Mouse (Mus musculus) olfactory bulb, adult 2 months (tissue): ENCODE results near the gene Clec5a. TPM values are rescaled to one million over a fixed set of nuclear protein-coding genes. Genes with fewer than 3 reads are reported as not detected.
"Not testable (repeated sequence)": the region's sequence is repeated elsewhere in the genome, so short reads cannot be mapped to it uniquely, and the experiment has no call there.

Source experiments
- H3K27ac ChIP-seq: fragments of 200-500 bp; 2 replicates; pipeline ENCODE4 v1.5.1; 2012; ENCODE audit warnings: low read depth, low read length; ENCODE audit not compliant: insufficient read depth
- H3K4me1 ChIP-seq: fragments of 200-500 bp; 2 replicates; pipeline ENCODE4 v1.6.1; 2012; ENCODE audit warnings: low read length; ENCODE audit not compliant: control insufficient read depth, insufficient read depth
- H3K4me3 ChIP-seq: fragments of 200-500 bp; 2 replicates; pipeline ENCODE4 v1.5.1; 2012; ENCODE audit warnings: mild to moderate bottlenecking, low read depth, low read length, moderate library complexity; ENCODE audit not compliant: insufficient read depth
- CTCF ChIP-seq: fragments of 200-500 bp; IDR thresholded peaks from 2 replicates; pipeline ENCODE4 v1.5.1; 2012; ENCODE audit warnings: low read depth, mild to moderate bottlenecking, low read length, moderate library complexity; ENCODE audit not compliant: insufficient read depth
- POLR2A ChIP-seq: fragments of 200-500 bp; IDR thresholded peaks from 2 replicates; pipeline ENCODE4 v1.6.1; 2012; ENCODE audit warnings: mild to moderate bottlenecking, low read depth, low read length, moderate library complexity; ENCODE audit not compliant: insufficient read depth
- WGBS: fragments of 180-500 bp; shearing (Covaris S2); methylation state at CpG from one replicate; pipeline ENCODE4 v1.1.7; 2018; 5-methylcytosine and 5-hydroxymethylcytosine counted together
- polyA plus RNA-seq: library from polyadenylated mRNA; stranded (reverse); fragments of >200 nt; gene quantifications from 2 replicates; pipeline ENCODE4 v1.2.4, GENCODE M21; 2012; ENCODE audit warnings: low replicate concordance; ENCODE audit not compliant: missing spikeins, insufficient read depth, insufficient read length

Gene Clec5a
- not detected in 2 replicates for polyA plus RNA-seq

DNA sequence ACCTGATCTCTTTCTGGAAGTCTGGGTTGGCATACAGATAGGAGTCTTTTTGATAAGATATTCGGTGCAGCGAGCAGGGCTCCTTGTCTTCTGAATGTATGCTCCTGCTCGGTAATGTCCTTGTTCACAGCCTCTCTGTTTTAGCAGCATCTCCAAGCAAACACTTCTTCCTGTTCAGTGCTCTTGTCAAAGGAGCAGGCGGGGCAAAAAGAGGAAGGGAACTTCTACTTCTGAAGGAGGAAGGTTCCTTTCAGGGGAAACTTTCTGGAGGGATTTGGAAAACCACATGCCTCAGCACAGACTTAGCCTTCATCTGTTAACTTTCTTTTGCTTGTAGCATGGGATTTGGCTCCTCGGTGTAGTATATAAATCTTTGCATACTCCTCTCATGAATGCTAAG, at the start of gene Clec5a:
Clec5a (minus strand) TSS at position 177 of the 400 bp plus-strand sequence.
- Histone ChIP-seq H3K27ac (no peak within 1 kb of the TSS), H3K4me3 (no peak within 1 kb of the TSS), H3K4me1 (no peaks in the 10 kb centered on the region)
- 85% methylated on average over 5 of the region's 5 CpGs for WGBS
- TF ChIP-seq CTCF (no peak), POLR2A (no peak)

DNA sequence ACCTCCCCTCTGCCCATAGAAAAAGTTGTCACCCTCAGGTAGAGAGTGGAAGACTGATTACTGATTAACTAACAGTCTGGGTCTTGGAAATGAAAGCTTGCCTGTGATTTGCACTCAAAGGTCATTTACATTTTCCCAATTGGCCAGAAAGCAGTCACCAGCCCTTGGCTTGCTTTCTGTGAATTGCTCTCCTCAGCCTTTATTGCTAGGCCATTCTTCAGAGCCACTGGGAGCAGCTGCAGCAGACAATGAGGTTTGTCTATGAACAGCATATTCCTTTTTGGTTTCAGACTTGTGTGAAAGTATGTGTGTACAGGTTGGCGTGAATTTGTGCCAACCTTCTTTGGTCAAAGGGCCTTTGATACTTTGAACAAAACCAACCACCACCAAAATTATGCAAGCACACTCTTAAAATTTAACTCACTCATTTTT, 49.0 kb upstream of the Clec5a start:
- WGBS = 81% methylated on average over 1 of the region's 1 CpGs
- no peaks in the 10 kb centered on the region for H3K4me1 ChIP-seq

DNA sequence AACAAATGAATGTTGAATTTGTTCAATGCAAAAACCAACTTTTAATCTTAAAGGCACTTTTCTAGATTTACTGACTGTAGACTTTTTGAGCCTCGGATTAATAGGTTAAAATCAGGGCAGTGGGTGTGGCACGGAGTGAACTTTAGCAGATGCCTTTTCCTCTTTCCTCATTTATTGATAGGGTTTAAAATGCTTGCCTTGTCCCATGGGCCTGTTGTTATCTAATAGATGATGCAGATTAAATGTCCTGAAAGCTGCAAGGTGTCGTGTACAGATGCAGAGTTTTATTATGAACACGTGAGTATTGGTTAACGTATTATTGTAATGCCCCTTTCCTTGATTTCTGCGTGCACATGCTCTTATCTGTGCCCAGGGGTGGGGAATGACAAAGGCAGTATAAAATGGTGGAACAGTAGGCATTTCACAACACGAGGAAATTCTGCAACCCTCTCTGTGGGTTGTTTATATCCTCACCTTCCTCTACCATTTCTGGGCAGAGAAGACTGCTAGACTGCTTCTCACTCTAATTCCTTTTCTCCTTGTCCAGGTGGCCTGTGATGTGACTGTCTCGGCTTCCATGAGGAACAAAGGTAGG, 42.9 kb upstream of the Clec5a start, which contains the start of gene Mgam:
Mgam (plus strand) TSS at position 426 of the 595 bp plus-strand sequence.
- no peak within 1 kb of the TSS for H3K4me3 ChIP-seq
- WGBS = 86% methylated on average over 8 of the region's 8 CpGs
- no peak within 1 kb of the TSS for H3K27ac ChIP-seq
- no peaks in the 10 kb centered on the region for H3K4me1 ChIP-seq
- TF ChIP-seq POLR2A (no peak), CTCF (no peak)

More for the DNA sequence above, 49.0 kb upstream of the Clec5a start:
- Histone ChIP-seq H3K27ac (no peak overlapping the region), H3K4me3 (no peak overlapping the region)
- TF ChIP-seq POLR2A (no peak), CTCF (no peak)

DNA sequence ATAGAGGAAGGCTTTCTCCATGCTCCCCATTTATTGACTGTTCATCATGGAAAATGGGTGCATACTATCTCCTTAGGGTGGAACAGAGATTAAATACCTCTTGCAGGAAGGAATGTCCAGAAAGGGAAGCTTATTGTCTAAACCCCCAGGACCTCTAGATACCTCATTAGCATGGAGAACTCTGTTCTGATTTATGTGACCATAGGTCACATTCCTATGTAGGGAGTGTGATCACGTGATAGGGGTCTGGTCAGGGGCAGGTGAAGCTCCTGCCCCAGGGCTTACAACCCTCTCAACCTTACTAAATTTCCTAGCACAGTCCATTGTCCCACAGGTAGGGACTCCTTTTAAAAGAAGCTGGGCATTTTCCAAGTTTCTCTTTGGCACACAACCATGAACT, 40.5 kb upstream of the Clec5a start:
- TF ChIP-seq POLR2A (no peak), CTCF (no peak)
- H3K27ac ChIP-seq = no peak overlapping the region
- H3K4me3 ChIP-seq = no peak overlapping the region
- 75% methylated on average over 1 of the region's 1 CpGs for WGBS
- no peaks in the 10 kb centered on the region for H3K4me1 ChIP-seq

DNA sequence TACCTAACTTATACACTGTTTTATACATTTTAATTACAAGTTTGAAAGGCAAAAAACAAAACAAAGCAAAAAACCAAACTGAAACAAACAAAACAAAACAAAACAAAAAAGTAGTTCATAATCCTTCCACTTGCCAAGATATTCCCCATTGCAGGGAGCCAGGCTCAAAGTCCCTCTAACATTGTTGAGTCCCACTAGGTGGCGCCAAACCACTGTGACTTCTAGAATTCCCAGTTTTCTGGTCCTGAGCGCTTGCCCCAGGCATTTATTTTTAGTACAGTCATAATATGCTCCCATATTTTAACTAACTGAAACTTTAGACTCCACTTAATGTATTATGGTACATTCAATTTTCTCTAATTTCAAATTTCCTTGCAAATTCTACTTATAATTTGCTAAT, 32.3 kb upstream of the Clec5a start:
- Histone ChIP-seq H3K4me1 (no peaks in the 10 kb centered on the region), H3K27ac (no peak overlapping the region), H3K4me3 (no peak overlapping the region)
- no peak for TF ChIP-seq CTCF
- WGBS = 2% methylated on average over 2 of the region's 2 CpGs

DNA sequence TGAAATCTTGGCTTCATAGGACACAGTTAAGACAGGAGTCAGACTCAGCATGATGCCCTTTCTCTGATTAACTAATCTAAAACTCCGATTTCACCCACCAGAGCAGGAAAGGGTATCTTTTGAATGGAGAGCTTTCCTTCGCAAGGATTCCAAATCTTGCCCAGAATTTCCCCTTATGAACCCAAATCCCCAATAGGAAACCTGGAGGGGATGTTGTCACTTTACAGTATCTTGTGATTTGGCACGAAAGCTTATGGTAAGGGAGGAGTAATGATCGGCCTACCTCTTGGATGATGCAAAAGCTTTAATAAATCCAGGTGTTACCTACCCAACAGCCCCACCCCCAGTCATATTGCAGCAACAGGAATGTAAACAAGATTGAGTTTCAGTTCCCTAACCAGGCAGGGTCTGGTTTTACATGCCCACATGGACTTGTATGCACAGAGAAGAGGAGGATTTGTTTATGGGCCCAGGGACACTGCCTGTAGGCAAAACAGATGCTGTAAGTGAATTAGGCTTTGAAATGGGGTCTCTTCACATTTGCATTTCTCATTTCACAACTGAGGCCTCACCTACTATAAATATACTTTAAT, 27.7 kb upstream of the Clec5a start, which contains the start of gene Tas2r138:
Tas2r138 (minus strand) TSS at position 51 of the 593 bp plus-strand sequence.
- no peak within 1 kb of the TSS for H3K27ac ChIP-seq
- H3K4me1 ChIP-seq = no peaks in the 10 kb centered on the region
- 91% methylated on average over 4 of the region's 4 CpGs for WGBS
- TF ChIP-seq POLR2A (no peak), CTCF (no peak)
- no peak within 1 kb of the TSS for H3K4me3 ChIP-seq

DNA sequence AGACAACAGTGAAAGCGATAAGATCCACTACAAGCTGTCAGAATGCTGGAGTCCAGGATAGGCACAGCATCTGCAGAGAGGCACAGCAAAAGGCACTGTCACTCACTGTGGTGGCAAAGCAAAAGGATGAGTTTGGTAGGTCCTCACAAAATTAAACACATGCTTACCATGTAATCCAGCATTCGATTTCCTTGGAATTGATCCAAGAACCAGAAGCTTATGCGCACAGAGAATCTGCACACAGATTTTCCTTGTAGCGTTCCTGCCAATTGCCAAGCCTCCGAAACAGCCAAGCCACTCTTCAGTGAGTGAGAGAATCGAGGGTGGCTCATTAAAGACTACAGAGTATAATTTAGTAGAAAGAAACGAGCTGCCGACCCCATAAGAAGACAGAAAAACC, 24.6 kb upstream of the Clec5a start:
- H3K27ac ChIP-seq = no peak overlapping the region
- TF ChIP-seq CTCF (no peak), POLR2A (no peak)
- 27% methylated on average over 8 of the region's 8 CpGs for WGBS
- no peak overlapping the region for H3K4me3 ChIP-seq
- H3K4me1 ChIP-seq = no peaks in the 10 kb centered on the region

DNA sequence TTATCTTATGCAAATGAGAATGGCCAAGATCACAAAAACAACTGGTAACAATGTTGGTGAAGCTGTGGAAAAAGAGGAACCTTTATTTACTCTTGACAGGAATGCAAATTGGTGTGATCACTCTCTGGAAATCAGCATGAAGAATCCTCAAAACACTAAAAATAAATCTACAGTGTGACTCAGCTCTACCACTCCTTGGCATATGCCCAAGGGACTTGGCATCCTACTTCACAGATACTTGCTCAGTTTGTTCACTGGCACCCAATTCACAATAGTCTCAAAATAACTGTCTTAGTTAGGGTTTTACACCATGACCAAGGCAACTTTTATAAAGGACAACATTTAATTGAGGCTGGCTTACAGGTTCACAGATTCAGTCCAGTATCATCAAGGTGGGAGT, 21.8 kb upstream of the Clec5a start:
- H3K4me1 ChIP-seq = no peaks in the 10 kb centered on the region
- TF ChIP-seq POLR2A = no peak
- peak overlapping the region; percentile 69 for H3K27ac ChIP-seq
- H3K4me3 ChIP-seq = no peak overlapping the region

DNA sequence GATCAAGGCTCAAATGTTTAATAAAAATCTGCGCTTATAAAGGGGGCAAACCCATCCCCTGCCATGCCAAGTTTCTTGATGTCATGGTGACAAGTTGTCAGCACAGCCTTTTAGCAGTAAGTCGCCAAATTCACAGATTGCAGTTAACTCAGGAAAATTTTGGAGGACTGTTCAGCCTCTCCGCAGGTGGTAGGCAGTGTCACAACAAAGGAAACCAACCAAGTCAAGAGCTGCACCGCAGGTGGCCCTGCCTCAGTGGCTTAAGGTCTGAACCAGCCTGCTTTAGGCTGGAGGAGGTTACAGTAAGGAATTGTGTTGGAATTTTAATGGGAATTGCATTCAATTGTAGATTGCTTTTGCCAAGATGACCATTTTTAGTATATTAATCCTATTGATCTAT, 12.9 kb upstream of the Clec5a start:
- 37% methylated on average over 4 of the region's 4 CpGs for WGBS
- H3K4me1 ChIP-seq, H3K4me3 ChIP-seq, H3K27ac ChIP-seq: not testable (repeated sequence)
